Mouse (Mus musculus) heart, embryonic 14.5 days (tissue): Measurements from ENCODE around the gene 6430628N08Rik. TPM values are rescaled to one million over a fixed set of nuclear protein-coding genes. Genes with fewer than 3 reads are reported as not detected.

ENCODE experiments used
- ATAC-seq: fragments of 200-750 bp; cut with Nextera tagmentation; 2 replicates; pipeline ENCODE4 v1.8.0; 2017; ENCODE audit warnings: low read depth, moderate TSS enrichment; ENCODE audit not compliant: insufficient number of reproducible peaks, insufficient read depth, low FRiP score
- H3K27ac ChIP-seq, 2 experiments: fragments of 200-500 bp in 1 of 2; fragments of 300-500 bp in 1 of 2; sonication (generic) in 1 of 2; replicated peaks in 1 of 2; 2 replicates each; pipeline ENCODE4 v1.5.1; 2012 to 2014; ENCODE audit warnings: low read depth in 2 of 2, low read length in 2 of 2, control low read depth in 1 of 2, mild to moderate bottlenecking in 1 of 2, mixed read lengths in 1 of 2; ENCODE audit not compliant: control insufficient read depth in 1 of 2, insufficient read depth in 1 of 2
- H3K27me3 ChIP-seq: fragments of 300-500 bp; sonication (generic); 2 replicates; pipeline ENCODE4 v1.6.1; 2014; ENCODE audit warnings: mild to moderate bottlenecking, low read length, control low read depth; ENCODE audit not compliant: control insufficient read depth, insufficient read depth
- H3K36me3 ChIP-seq: fragments of 300-500 bp; sonication (generic); 2 replicates; pipeline ENCODE4 v1.6.1; 2014; ENCODE audit warnings: mild to moderate bottlenecking, control low read depth, low read length, mixed read lengths; ENCODE audit not compliant: control insufficient read depth, insufficient read depth
- H3K4me1 ChIP-seq, 2 experiments: fragments of 200-500 bp in 1 of 2; fragments of 300-500 bp in 1 of 2; sonication (generic) in 1 of 2; 2 replicates each; pipeline ENCODE4 v1.6.1; 2012 to 2014; ENCODE audit warnings: low read length in 2 of 2, control low read depth in 1 of 2, mixed read lengths in 1 of 2; ENCODE audit not compliant: control insufficient read depth in 2 of 2, insufficient read depth in 2 of 2
- H3K4me2 ChIP-seq: fragments of 300-500 bp; sonication (generic); 2 replicates; pipeline ENCODE4 v1.6.1; 2014; ENCODE audit warnings: mild to moderate bottlenecking, low read length
- H3K4me3 ChIP-seq, 2 experiments: fragments of 200-500 bp in 1 of 2; fragments of 300-500 bp in 1 of 2; sonication (generic) in 1 of 2; 2 replicates each; pipeline ENCODE4 v1.5.1; 2012 to 2014; ENCODE audit warnings: low read length in 2 of 2, mild to moderate bottlenecking in 2 of 2, control low read depth in 1 of 2, low read depth in 1 of 2, moderate library complexity in 1 of 2; ENCODE audit not compliant: control insufficient read depth in 1 of 2, insufficient read depth in 1 of 2
- H3K9ac ChIP-seq: fragments of 300-500 bp; sonication (generic); 2 replicates; pipeline ENCODE4 v1.6.1; 2014; ENCODE audit warnings: mild to moderate bottlenecking, low read length
- H3K9me3 ChIP-seq: fragments of 300-500 bp; sonication (generic); 2 replicates; pipeline ENCODE4 v1.6.1; 2016; ENCODE audit warnings: low read length, control low read depth; ENCODE audit not compliant: control insufficient read depth
- WGBS: fragments of 180-500 bp; shearing (Covaris S2); extraction: QIAGEN DNeasy Blood & Tissue Kit; methylation state at CpG from one replicate; pipeline ENCODE4 v1.1.7; 2014; 5-methylcytosine and 5-hydroxymethylcytosine counted together
- polyA plus RNA-seq: library from polyadenylated mRNA; unstranded; fragments of >200 nt; fragmentation: Nextera tagmentation; extraction: Ambion mirVana; gene quantifications from 2 replicates; pipeline ENCODE4 v1.2.1, GENCODE M21; 2014

Gene 6430628N08Rik
- polyA plus RNA-seq, 1 experiment from 2014 or later: not detected

GRCm38 (mm10) chr4:115869512-115870210 is 20.8 kb upstream of the 6430628N08Rik start:
- Histone ChIP-seq H3K9me3 (no peaks in the 10 kb centered on the region), H3K27ac (no peak overlapping the region), H3K4me1 (no peaks in the 10 kb centered on the region), H3K9ac (no peak overlapping the region), H3K27me3 (no peaks in the 10 kb centered on the region), H3K36me3 (peaks cover 62% of the 10 kb centered on the region), H3K4me2 (no peak overlapping the region), H3K4me3 (no peak overlapping the region)
- no peak for ATAC-seq
- WGBS: 42% methylated on average over 16 of the region's 16 CpGs

- Histone ChIP-seq H3K27ac (no peak overlapping the region), H3K9me3 (no peaks in the 10 kb centered on the region), H3K27me3 (no peaks in the 10 kb centered on the region), H3K4me1 (peaks cover 3 to 5% of the 10 kb centered on the region in 2 experiments; a peak in 2 of 4 replicates), H3K36me3 (peaks cover 60% of the 10 kb centered on the region), H3K9ac (no peak overlapping the region), H3K4me3 (no peak overlapping the region), H3K4me2 (no peak overlapping the region)
- WGBS: 86% methylated on average over 3 of the region's 3 CpGs
- ATAC-seq: no peak
These were observed 17.2 kb upstream of the 6430628N08Rik start for GRCm38 (mm10) chr4:115873231-115873630.

- Histone ChIP-seq H3K4me1 (peaks cover 5 to 7% of the 10 kb centered on the region in 2 experiments; a peak in 2 of 4 replicates), H3K4me3 (no peak overlapping the region), H3K36me3 (peaks cover 36% of the 10 kb centered on the region), H3K27me3 (no peaks in the 10 kb centered on the region), H3K9me3 (no peaks in the 10 kb centered on the region), H3K27ac (no peak overlapping the region), H3K9ac (peak overlapping the region; percentile 30; the same call in 1 of the 2 replicates), H3K4me2 (peak overlapping the region; percentile 51)
- 4% methylated on average over 11 of the region's 11 CpGs for WGBS
- peak; percentile 33; the same call in 1 of the 2 replicates for ATAC-seq
These were observed 12.2 kb upstream of the 6430628N08Rik start for GRCm38 (mm10) chr4:115878216-115878678.

- H3K9ac ChIP-seq: no peak overlapping the region
- 48% methylated on average over 9 of the region's 9 CpGs for WGBS
- H3K27ac ChIP-seq: no peak overlapping the region
- peak overlapping the region; percentile 51; the same call in 1 of the 2 replicates for H3K4me2 ChIP-seq
- ATAC-seq: no peak
- peaks cover 30% of the 10 kb centered on the region for H3K36me3 ChIP-seq
- H3K4me3 ChIP-seq: no peak overlapping the region
- peaks cover 5 to 7% of the 10 kb centered on the region in 2 experiments; a peak in 2 of 4 replicates for H3K4me1 ChIP-seq
- no peaks in the 10 kb centered on the region for H3K27me3 ChIP-seq
- H3K9me3 ChIP-seq: no peaks in the 10 kb centered on the region
These were observed 11.6 kb upstream of the 6430628N08Rik start for GRCm38 (mm10) chr4:115878828-115879227.

- Histone ChIP-seq H3K4me2 (no peak overlapping the region), H3K9me3 (no peaks in the 10 kb centered on the region), H3K4me3 (no peak overlapping the region), H3K4me1 (peaks cover 5 to 7% of the 10 kb centered on the region in 2 experiments; a peak in 2 of 4 replicates), H3K36me3 (peaks cover 7% of the 10 kb centered on the region; the same call in 1 of the 2 replicates), H3K9ac (no peak overlapping the region), H3K27me3 (no peaks in the 10 kb centered on the region), H3K27ac (no peak overlapping the region)
- 29% methylated on average over 1 of the region's 1 CpGs for WGBS
- ATAC-seq: no peak
These were observed 9.3 kb upstream of the 6430628N08Rik start for GRCm38 (mm10) chr4:115881183-115881582.

- Histone ChIP-seq H3K4me1 (peaks cover 5 to 7% of the 10 kb centered on the region in 2 experiments; a peak in 2 of 4 replicates), H3K4me2 (no peak overlapping the region), H3K36me3 (no peaks in the 10 kb centered on the region), H3K9ac (no peak overlapping the region), H3K27me3 (no peaks in the 10 kb centered on the region), H3K27ac (no peak overlapping the region), H3K4me3 (no peak overlapping the region), H3K9me3 (no peaks in the 10 kb centered on the region)
- ATAC-seq: no peak
- 46% methylated on average over 4 of the region's 4 CpGs for whole genome bisulfite sequencing
These were observed 8.3 kb upstream of the 6430628N08Rik start for GRCm38 (mm10) chr4:115882195-115882594.

- no peak within 1 kb of the TSS for H3K4me2 ChIP-seq
- no peak within 1 kb of the TSS for H3K9ac ChIP-seq
- ATAC-seq: no peak
- H3K36me3 ChIP-seq: no peaks in the 10 kb centered on the region
- no peak within 1 kb of the TSS for H3K4me3 ChIP-seq
- no peak within 1 kb of the TSS for H3K27ac ChIP-seq
- WGBS: 69% methylated on average over 6 of the region's 6 CpGs
- peaks cover 18% of the 10 kb centered on the region for H3K27me3 ChIP-seq
- no peaks in the 10 kb centered on the region for H3K4me1 ChIP-seq
- no peaks in the 10 kb centered on the region for H3K9me3 ChIP-seq
These were observed 6.4 kb upstream of the 6430628N08Rik start, which contains the start of gene Kncn for GRCm38 (mm10) chr4:115884022-115884421. Kncn (plus strand) TSS chr4:115884400.
